20 mouse cellular contexts compared by ENCODE assay signal in genomic region chr8:128480896-128481665, GRCm38 (mm10).
A peak's percentile ranks its signal among the peaks of the same experiment; 100 is the strongest.
DNase-seq lines count a peak whose midpoint lies in the region; ATAC-seq and TF ChIP-seq lines count a peak whose summit lies in the region.
"Had no signal": no experiment of that assay in that cellular context is flagged by ENCODE, and none has a peak within 500 bp of the region (broad histone marks: within the 10 kb centered on the region; RNA-seq: fewer than 3 reads in every experiment).

No protein-coding gene starts in this region.

- H3K27me3 ChIP-seq in lung, embryonic 16.5 days (ENCODE audit: control insufficient read depth, insufficient read depth, low read depth, low read length), result no peaks in the 10 kb centered on the region
- H3K27me3 ChIP-seq: embryonic facial prominence, embryonic 15.5 days; hindbrain, embryonic 13.5 days; liver, embryonic 15.5 days; midbrain, embryonic 15.5 days; neural tube, embryonic 15.5 days had no signal

- peaks cover 24% of the 10 kb centered on the region for H3K36me3 ChIP-seq in lung, embryonic 16.5 days (ENCODE audit: control insufficient read depth, insufficient read depth, low read length)
- H3K36me3 ChIP-seq: liver, embryonic 15.5 days had no signal

- TF ChIP-seq CTCF in gastrocnemius, adult 2 months (IDR thresholded peaks at IDR 0.05), result no peak

- peak overlapping the region; percentile 24; the same call in 1 of the 2 replicates for H3K27ac ChIP-seq in gastrocnemius, adult 2 months
- H3K27ac ChIP-seq in lung, embryonic 16.5 days (ENCODE audit: low read length), result peak overlapping the region; percentile 33
- H3K27ac ChIP-seq: embryonic facial prominence, embryonic 15.5 days; heart, embryonic 10.5 days; hindbrain, embryonic 13.5 days; liver, embryonic 15.5 days; midbrain, embryonic 15.5 days; neural tube, embryonic 15.5 days had no signal

- no peak overlapping the region for H3K4me3 ChIP-seq in gastrocnemius, adult 2 months
- H3K4me3 ChIP-seq in lung, embryonic 16.5 days (ENCODE audit: low read length), result no peak overlapping the region
- H3K4me3 ChIP-seq: embryonic facial prominence, embryonic 15.5 days; heart, embryonic 10.5 days; hindbrain, embryonic 13.5 days; limb, embryonic 10.5 days; liver, embryonic 15.5 days; midbrain, embryonic 15.5 days; neural tube, embryonic 15.5 days had no signal

- H3K4me1 ChIP-seq in lung, embryonic 16.5 days (replicated peaks; ENCODE audit: control insufficient read depth, insufficient read depth, low read length), result peaks cover 5% of the 10 kb centered on the region
- H3K4me1 ChIP-seq: embryonic facial prominence, embryonic 15.5 days; hindbrain, embryonic 13.5 days; midbrain, embryonic 15.5 days had no signal

- 74% methylated on average over 8 of the region's 8 CpGs for WGBS in lung, embryonic 16.5 days

- H3K4me2 ChIP-seq in lung, embryonic 16.5 days (ENCODE audit: low read depth, low read length), result no peak overlapping the region
- H3K4me2 ChIP-seq: embryonic facial prominence, embryonic 15.5 days; hindbrain, embryonic 13.5 days; liver, embryonic 15.5 days; midbrain, embryonic 15.5 days; neural tube, embryonic 15.5 days had no signal

- intact Hi-C loops in gastrocnemius, adult 2 months (cut with DNase I), result no loop called here
- intact Hi-C loops in gastrocnemius, postnatal 36 days (cut with DNase I), result no loop called here

- no peak overlapping the region for H3K9ac ChIP-seq in lung, embryonic 16.5 days (ENCODE audit: low read length)
- H3K9ac ChIP-seq: embryonic facial prominence, embryonic 15.5 days; forebrain, postnatal 0 days; hindbrain, embryonic 13.5 days; liver, embryonic 15.5 days; midbrain, embryonic 15.5 days; neural tube, embryonic 15.5 days had no signal

- no peak for DNase-seq in gastrocnemius, adult 2 months
- no peak for DNase-seq in gastrocnemius, postnatal 36 days
- no peak for DNase-seq in lung, postnatal 10 days
- DNase-seq in thymus, postnatal 25 days, result peak; percentile 68
- DNase-seq in neural tube, embryonic 10.5 days (ENCODE audit: extremely low spot score, low spot score), result no peak
- DNase-seq in frontal cortex, postnatal 36 days (ENCODE audit: low spot score in 2 of 2), result no peak
- DNase-seq: adrenal gland, postnatal 10 days; forebrain, postnatal 0 days; kidney, adult 8-10 months; layer of hippocampus, adult 9-11 months; right cerebral cortex, adult 18-20 months had no signal

- ATAC-seq in lung, embryonic 16.5 days (ENCODE audit: low read depth), result peak; percentile 22; the same call in 1 of the 2 replicates
- 0 out of 2 replicates have a peak, but pooled peaks have one; percentile 42 for ATAC-seq in megakaryocyte-erythroid progenitor cell, adult 5-6 weeks (replicated peaks; ENCODE audit: low FRiP score, low TSS enrichment, poor library complexity, severe bottlenecking)
- ATAC-seq: forebrain, postnatal 0 days; midbrain, embryonic 15.5 days had no signal

- H3K9me3 ChIP-seq in lung, embryonic 16.5 days (ENCODE audit: control insufficient read depth, low read length), result no peaks in the 10 kb centered on the region
- H3K9me3 ChIP-seq: embryonic facial prominence, embryonic 15.5 days; heart, embryonic 10.5 days; hindbrain, embryonic 13.5 days; limb, embryonic 10.5 days; liver, embryonic 15.5 days; midbrain, embryonic 15.5 days; neural tube, embryonic 15.5 days had no signal
